Mouse (Mus musculus) forebrain, embryonic 14.5 days (tissue): ENCODE results near the gene Parp6. TPM values are rescaled to one million over a fixed set of nuclear protein-coding genes. Genes with fewer than 3 reads are reported as not detected.

Source experiments
- ATAC-seq: fragments of 200-750 bp; cut with Nextera tagmentation; 2 replicates; pipeline ENCODE4 v1.8.0; 2017; ENCODE audit warnings: mild to moderate bottlenecking, moderate library complexity
- DNase-seq: peaks from one replicate; pipeline ENCODE4 v3.0.0-alpha.2; 2015; ENCODE audit warnings: low spot score
- H3K27ac ChIP-seq: fragments of 300-500 bp; sonication (generic); 2 replicates; pipeline ENCODE4 v1.5.1; 2014; ENCODE audit warnings: low read depth, mild to moderate bottlenecking, control low read depth, low read length, moderate library complexity
- H3K27me3 ChIP-seq: fragments of 300-500 bp; sonication (generic); replicated peaks from 2 replicates; pipeline ENCODE4 v1.6.1; 2014; ENCODE audit warnings: low read length, control low read depth, mixed read lengths; ENCODE audit not compliant: control insufficient read depth, insufficient read depth
- H3K36me3 ChIP-seq: fragments of 300-500 bp; sonication (generic); 2 replicates; pipeline ENCODE4 v1.6.1; 2014; ENCODE audit warnings: low read length, control low read depth; ENCODE audit not compliant: control insufficient read depth, insufficient read depth
- H3K4me1 ChIP-seq: fragments of 300-500 bp; sonication (generic); 2 replicates; pipeline ENCODE4 v1.6.1; 2014; ENCODE audit warnings: antibody characterized with exemption, low read length, control low read depth; ENCODE audit not compliant: control insufficient read depth, insufficient read depth
- H3K4me2 ChIP-seq: fragments of 300-500 bp; sonication (generic); 2 replicates; pipeline ENCODE4 v1.6.1; 2014; ENCODE audit warnings: mild to moderate bottlenecking, control low read depth, low read length
- H3K4me3 ChIP-seq: fragments of 300-500 bp; sonication (generic); 2 replicates; pipeline ENCODE4 v1.5.1; 2014; ENCODE audit warnings: low read depth, low read length, control low read depth
- H3K9ac ChIP-seq: fragments of 300-500 bp; sonication (generic); 2 replicates; pipeline ENCODE4 v1.6.1; 2014; ENCODE audit warnings: mild to moderate bottlenecking, low read length, control low read depth, moderate library complexity
- H3K9me3 ChIP-seq: fragments of 300-500 bp; sonication (generic); replicated peaks from 2 replicates; pipeline ENCODE4 v1.6.1; 2016; ENCODE audit warnings: low read length, control low read depth, mixed read lengths; ENCODE audit not compliant: control insufficient read depth
- WGBS: fragments of 180-500 bp; shearing (Covaris S2); extraction: QIAGEN DNeasy Blood & Tissue Kit; methylation state at CpG from one replicate; pipeline ENCODE4 v1.1.7; 2014; 5-methylcytosine and 5-hydroxymethylcytosine counted together
- polyA plus RNA-seq: library from polyadenylated mRNA; unstranded; fragments of >200 nt; fragmentation: Nextera tagmentation; extraction: Ambion mirVana; gene quantifications from 2 replicates; pipeline ENCODE4 v1.2.1, GENCODE M21; 2014

Gene Parp6
- polyA plus RNA-seq, 1 experiment from 2014 or later: 211 TPM

GRCm38 (mm10) chr9:59589703-59590439 is 27.2 kb upstream of the Parp6 start:
- no peak for DNase-seq
- no peaks in the 10 kb centered on the region for H3K36me3 ChIP-seq
- peak overlapping the region; percentile 46 for H3K4me2 ChIP-seq
- ATAC-seq: no peak
- no peak overlapping the region for H3K9ac ChIP-seq
- no peaks in the 10 kb centered on the region for H3K27me3 ChIP-seq
- H3K9me3 ChIP-seq: no peaks in the 10 kb centered on the region
- H3K4me3 ChIP-seq: peak overlapping the region; percentile 0; the same call in 1 of the 2 replicates
- H3K27ac ChIP-seq: 0 out of 2 replicates have a peak overlapping the region, but pooled peaks have one; percentile 15
- H3K4me1 ChIP-seq: peaks cover 14% of the 10 kb centered on the region
- WGBS: 84% methylated on average over 10 of the region's 10 CpGs

GRCm38 (mm10) chr9:59601661-59602060 is 15.4 kb upstream of the Parp6 start:
- Histone ChIP-seq H3K36me3 (no peaks in the 10 kb centered on the region), H3K9me3 (no peaks in the 10 kb centered on the region), H3K4me1 (no peaks in the 10 kb centered on the region), H3K9ac (no peak overlapping the region), H3K27me3 (0 out of 2 replicates have a peak, but pooled peaks cover 3% of the 10 kb centered on the region), H3K4me3 (no peak overlapping the region), H3K27ac (no peak overlapping the region), H3K4me2 (no peak overlapping the region)
- WGBS: 79% methylated on average over 8 of the region's 8 CpGs
- DNase-seq (no peak), ATAC-seq (no peak)

- Histone ChIP-seq H3K4me1 (no peaks in the 10 kb centered on the region), H3K27ac (no peak overlapping the region), H3K4me2 (no peak overlapping the region), H3K9ac (no peak overlapping the region), H3K27me3 (0 out of 2 replicates have a peak, but pooled peaks cover 3% of the 10 kb centered on the region), H3K4me3 (no peak overlapping the region), H3K36me3 (no peaks in the 10 kb centered on the region), H3K9me3 (no peaks in the 10 kb centered on the region)
- ATAC-seq (no peak), DNase-seq (no peak)
- 59% methylated on average over 6 of the region's 6 CpGs for whole genome bisulfite sequencing
Observed at GRCm38 (mm10) chr9:59605967-59606366, 11.1 kb upstream of the Parp6 start.

GRCm38 (mm10) chr9:59610950-59611349 is 6.1 kb upstream of the Parp6 start:
- no peak overlapping the region for H3K4me2 ChIP-seq
- no peaks in the 10 kb centered on the region for H3K27me3 ChIP-seq
- DNase-seq (no peak), ATAC-seq (no peak)
- no peak overlapping the region for H3K4me3 ChIP-seq
- no peaks in the 10 kb centered on the region for H3K36me3 ChIP-seq
- H3K9me3 ChIP-seq: no peaks in the 10 kb centered on the region
- WGBS: 90% methylated on average over 2 of the region's 2 CpGs
- H3K27ac ChIP-seq: no peak overlapping the region
- H3K4me1 ChIP-seq: no peaks in the 10 kb centered on the region
- no peak overlapping the region for H3K9ac ChIP-seq

- no peak for ATAC-seq
Observed at GRCm38 (mm10) chr9:59615797-59616196, 1.3 kb upstream of the Parp6 start.

GRCm38 (mm10) chr9:59617307-59617973 is 356 bp downstream of the Parp6 start:
- peak; percentile 90 for ATAC-seq
- Histone ChIP-seq H3K27me3 (no peaks in the 10 kb centered on the region), H3K27ac (peak overlapping the region; percentile 92), H3K9ac (peak overlapping the region; percentile 92), H3K4me1 (peaks cover 11% of the 10 kb centered on the region; the same call in 1 of the 2 replicates), H3K9me3 (no peaks in the 10 kb centered on the region), H3K4me2 (peak overlapping the region; percentile 73), H3K4me3 (peak overlapping the region; percentile 90), H3K36me3 (peaks cover 9% of the 10 kb centered on the region)
- WGBS: under 1% methylated on average over 56 of the region's 58 CpGs
- peak; percentile 39 for DNase-seq

More at GRCm38 (mm10) chr9:59615797-59616196, 1.3 kb upstream of the Parp6 start:
- DNase-seq: no peak
- Histone ChIP-seq H3K9ac (no peak overlapping the region), H3K9me3 (no peaks in the 10 kb centered on the region), H3K36me3 (no peaks in the 10 kb centered on the region), H3K4me2 (no peak overlapping the region), H3K27ac (no peak overlapping the region), H3K4me3 (no peak overlapping the region), H3K27me3 (no peaks in the 10 kb centered on the region), H3K4me1 (peaks cover 11% of the 10 kb centered on the region; the same call in 1 of the 2 replicates)
- WGBS: 85% methylated on average over 2 of the region's 2 CpGs

GRCm38 (mm10) chr9:59638372-59638771 is 21.3 kb downstream of the Parp6 start:
- H3K9me3 ChIP-seq: no peaks in the 10 kb centered on the region
- WGBS: 93% methylated on average over 1 of the region's 1 CpGs
- H3K4me1 ChIP-seq: no peaks in the 10 kb centered on the region
- peaks cover 83% of the 10 kb centered on the region for H3K36me3 ChIP-seq
- no peak for ATAC-seq
- no peak for DNase-seq
- H3K4me3 ChIP-seq: no peak overlapping the region
- H3K4me2 ChIP-seq: no peak overlapping the region
- no peaks in the 10 kb centered on the region for H3K27me3 ChIP-seq
- H3K9ac ChIP-seq: no peak overlapping the region
- H3K27ac ChIP-seq: no peak overlapping the region

GRCm38 (mm10) chr9:59639936-59640335 is 22.9 kb downstream of the Parp6 start:
- no peaks in the 10 kb centered on the region for H3K4me1 ChIP-seq
- no peak for ATAC-seq
- no peak overlapping the region for H3K27ac ChIP-seq
- peaks cover 77% of the 10 kb centered on the region for H3K36me3 ChIP-seq
- no peaks in the 10 kb centered on the region for H3K9me3 ChIP-seq
- H3K4me2 ChIP-seq: no peak overlapping the region
- no peak for DNase-seq
- H3K4me3 ChIP-seq: no peak overlapping the region
- WGBS: 97% methylated on average over 4 of the region's 4 CpGs
- no peak overlapping the region for H3K9ac ChIP-seq
- no peaks in the 10 kb centered on the region for H3K27me3 ChIP-seq

GRCm38 (mm10) chr9:59641320-59641719 is 24.2 kb downstream of the Parp6 start:
- H3K9ac ChIP-seq: no peak overlapping the region

More at GRCm38 (mm10) chr9:59641320-59641719, 24.2 kb downstream of the Parp6 start:
- ATAC-seq: no peak
- DNase-seq: no peak
- Histone ChIP-seq H3K27me3 (no peaks in the 10 kb centered on the region), H3K4me1 (no peaks in the 10 kb centered on the region), H3K4me3 (no peak overlapping the region), H3K36me3 (peaks cover 74% of the 10 kb centered on the region), H3K27ac (no peak overlapping the region), H3K9me3 (no peaks in the 10 kb centered on the region), H3K4me2 (no peak overlapping the region)
- WGBS: 91% methylated on average over 2 of the region's 2 CpGs
